Mouse (Mus musculus) stomach, embryonic 16.5 days (tissue): Measurements from ENCODE around the gene Nsun6. TPM values are rescaled to one million over a fixed set of nuclear protein-coding genes. Genes with fewer than 3 reads are reported as not detected.

Source experiments
- ATAC-seq: fragments of 200-750 bp; cut with Nextera tagmentation; 2 replicates; pipeline ENCODE4 v1.8.0; 2017; ENCODE audit warnings: moderate number of reproducible peaks, moderate TSS enrichment; ENCODE audit not compliant: insufficient read depth, low FRiP score
- H3K27ac ChIP-seq: fragments of 300-500 bp; sonication (generic); 2 replicates; pipeline ENCODE4 v1.5.1; 2014; ENCODE audit warnings: low read length
- H3K27me3 ChIP-seq: fragments of 300-500 bp; sonication (generic); 2 replicates; pipeline ENCODE4 v1.6.1; 2014; ENCODE audit warnings: low read length, control low read depth, mixed read lengths; ENCODE audit not compliant: control insufficient read depth, insufficient read depth
- H3K36me3 ChIP-seq: fragments of 300-500 bp; sonication (generic); 2 replicates; pipeline ENCODE4 v1.6.1; 2014; ENCODE audit warnings: low read length; ENCODE audit not compliant: control insufficient read depth, insufficient read depth
- H3K4me1 ChIP-seq: fragments of 300-500 bp; sonication (generic); 2 replicates; pipeline ENCODE4 v1.6.1; 2014; ENCODE audit warnings: low read length, control low read depth, mixed read lengths; ENCODE audit not compliant: control insufficient read depth, insufficient read depth
- H3K4me2 ChIP-seq: fragments of 300-500 bp; sonication (generic); 2 replicates; pipeline ENCODE4 v1.6.1; 2014; ENCODE audit warnings: low read depth, low read length, mixed read lengths
- H3K4me3 ChIP-seq: fragments of 300-500 bp; sonication (generic); replicated peaks from 2 replicates; pipeline ENCODE4 v1.5.1; 2014; ENCODE audit warnings: mild to moderate bottlenecking, low read length
- H3K9ac ChIP-seq: fragments of 300-500 bp; sonication (generic); 2 replicates; pipeline ENCODE4 v1.6.1; 2014; ENCODE audit warnings: low read length
- H3K9me3 ChIP-seq: fragments of 300-500 bp; sonication (generic); replicated peaks from 2 replicates; pipeline ENCODE4 v1.6.1; 2016; ENCODE audit warnings: low read length, control low read depth; ENCODE audit not compliant: control insufficient read depth
- WGBS: fragments of 180-500 bp; shearing (Covaris S2); extraction: QIAGEN DNeasy Blood & Tissue Kit; methylation state at CpG from one replicate; pipeline ENCODE4 v1.1.7; 2014; 5-methylcytosine and 5-hydroxymethylcytosine counted together
- polyA plus RNA-seq: library from polyadenylated mRNA; unstranded; fragments of >200 nt; fragmentation: Nextera tagmentation; extraction: Ambion mirVana; gene quantifications from 2 replicates; pipeline ENCODE4 v1.2.1, GENCODE M21; 2015

Gene Nsun6
- polyA plus RNA-seq, 1 experiment from 2014 or later, result 8.0 TPM

DNA sequence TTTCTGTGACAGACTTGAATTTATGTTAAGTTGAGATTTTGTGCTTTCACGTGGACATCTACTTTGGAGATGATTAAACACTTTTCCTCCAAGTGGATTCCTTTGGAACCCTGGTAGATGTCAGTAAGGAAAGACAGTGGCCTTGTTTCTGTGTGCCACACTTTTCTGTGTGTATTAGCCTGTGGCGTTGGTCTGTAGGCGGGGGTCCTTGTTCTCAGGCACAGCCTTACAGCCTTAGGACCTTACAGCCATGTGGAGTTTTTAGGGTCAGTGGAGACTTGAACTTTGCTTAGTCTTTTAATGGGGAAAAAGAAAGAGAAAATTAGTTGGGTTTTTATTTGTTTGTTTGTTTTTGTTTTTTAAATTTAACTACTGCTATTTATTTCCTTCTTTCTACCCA is 6.0 kb upstream of the Nsun6 start:
- Histone ChIP-seq H3K9ac (no peak overlapping the region), H3K4me1 (peaks cover 18% of the 10 kb centered on the region), H3K27me3 (no peaks in the 10 kb centered on the region), H3K36me3 (no peaks in the 10 kb centered on the region), H3K4me2 (no peak overlapping the region), H3K27ac (no peak overlapping the region), H3K9me3 (no peaks in the 10 kb centered on the region), H3K4me3 (no peak overlapping the region)
- 71% methylated on average over 3 of the region's 3 CpGs for WGBS
- no peak for ATAC-seq

DNA sequence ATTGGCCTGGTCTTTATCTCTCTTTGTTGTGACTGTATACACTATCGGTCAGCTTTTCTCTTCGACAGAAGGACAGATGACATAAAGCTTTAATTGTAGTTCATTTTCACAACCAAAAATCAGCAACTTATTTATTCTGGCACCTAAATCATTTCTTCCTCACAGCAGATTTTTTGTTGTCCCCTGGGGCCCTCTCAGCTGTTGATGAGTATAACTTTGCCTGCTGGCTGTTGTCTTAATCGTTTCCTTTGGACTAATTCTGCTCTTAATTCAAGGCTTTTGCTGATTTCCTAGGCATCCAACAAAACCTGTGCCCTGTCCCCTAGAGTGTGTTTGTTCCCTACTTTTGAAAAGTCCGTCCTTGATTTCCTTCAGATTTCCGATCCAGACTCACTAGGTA is 3.4 kb upstream of the Nsun6 start:
- H3K9me3 ChIP-seq, result no peaks in the 10 kb centered on the region
- H3K4me2 ChIP-seq, result no peak overlapping the region
- H3K36me3 ChIP-seq, result no peaks in the 10 kb centered on the region
- no peak overlapping the region for H3K9ac ChIP-seq
- peaks cover 21% of the 10 kb centered on the region for H3K4me1 ChIP-seq
- no peak for ATAC-seq
- no peak overlapping the region for H3K27ac ChIP-seq
- WGBS, result 82% methylated on average over 5 of the region's 5 CpGs
- H3K27me3 ChIP-seq, result no peaks in the 10 kb centered on the region
- no peak overlapping the region for H3K4me3 ChIP-seq

- no peaks in the 10 kb centered on the region for H3K27me3 ChIP-seq
- H3K4me3 ChIP-seq, result peak overlapping the region; percentile 90
- no peaks in the 10 kb centered on the region for H3K36me3 ChIP-seq
- WGBS, result under 1% methylated on average over 15 of the region's 15 CpGs
- H3K9ac ChIP-seq, result peak overlapping the region; percentile 96
- no peaks in the 10 kb centered on the region for H3K9me3 ChIP-seq
- H3K4me2 ChIP-seq, result peak overlapping the region; percentile 71
- ATAC-seq, result no peak
- peak overlapping the region; percentile 96 for H3K27ac ChIP-seq
- peaks cover 21% of the 10 kb centered on the region for H3K4me1 ChIP-seq
These were observed 877 bp upstream of the Nsun6 start for GRCm38 (mm10) chr2:15055741-15056151.

- Histone ChIP-seq H3K27ac (peak overlapping the region; percentile 91), H3K36me3 (no peaks in the 10 kb centered on the region), H3K9ac (peak overlapping the region; percentile 81), H3K4me1 (peaks cover 23% of the 10 kb centered on the region), H3K4me3 (peak overlapping the region; percentile 90), H3K4me2 (peak overlapping the region; percentile 65), H3K9me3 (no peaks in the 10 kb centered on the region), H3K27me3 (no peaks in the 10 kb centered on the region)
- no peak; the same call in 1 of the 2 replicates for ATAC-seq
- 14% methylated on average over 10 of the region's 10 CpGs for WGBS
These were observed 373 bp downstream of the Nsun6 start for GRCm38 (mm10) chr2:15054496-15054895.

DNA sequence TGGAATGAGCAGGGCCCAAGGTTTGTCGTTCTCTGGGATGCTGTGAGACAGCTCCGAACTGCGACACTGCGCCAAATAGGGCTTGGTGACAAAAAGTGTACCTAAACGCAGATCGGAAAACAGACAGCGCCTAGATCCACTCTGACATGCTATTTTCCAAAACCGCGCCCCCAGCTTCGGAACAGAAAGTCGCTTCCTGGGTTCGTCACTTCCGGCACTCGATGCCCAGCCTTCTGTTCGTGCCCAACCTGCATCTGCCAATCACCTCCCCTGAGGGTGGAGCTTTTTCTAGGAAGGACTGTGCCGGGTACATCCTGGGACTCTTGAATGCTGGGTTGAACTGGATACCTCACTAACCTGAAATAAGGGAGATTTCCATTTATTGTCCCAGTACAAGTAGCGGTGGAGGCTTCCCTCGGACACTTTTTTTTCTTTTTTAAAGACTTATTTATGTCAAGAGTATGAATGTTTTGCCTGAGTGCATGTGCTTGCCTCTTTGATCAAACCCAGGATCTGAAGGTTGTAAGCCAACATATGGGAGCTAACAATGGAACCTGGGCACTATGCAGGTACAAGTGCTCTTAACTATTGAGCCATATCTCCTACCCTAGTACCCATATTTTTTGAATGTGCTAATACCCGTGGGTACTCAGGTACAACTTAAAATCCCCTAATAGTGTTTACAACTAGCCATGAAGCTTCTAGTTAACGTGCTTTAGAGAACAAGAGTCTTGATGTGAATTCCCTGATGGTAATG is 5.6 kb downstream of the Nsun6 start, which contains the start of gene Arl5b:
TSS of gene Arl5b (plus strand) at position 279 of the 757 bp plus-strand sequence.
- Histone ChIP-seq H3K9me3 (no peaks in the 10 kb centered on the region), H3K27me3 (no peaks in the 10 kb centered on the region), H3K27ac (peak within 1 kb of the TSS; percentile 44; the same call in 1 of the 2 replicates), H3K4me2 (peak within 1 kb of the TSS; percentile 71), H3K4me3 (peak within 1 kb of the TSS; percentile 58), H3K4me1 (peaks cover 7% of the 10 kb centered on the region; the same call in 1 of the 2 replicates), H3K9ac (peak within 1 kb of the TSS; percentile 78), H3K36me3 (no peaks in the 10 kb centered on the region)
- ATAC-seq, result peak; percentile 97
- WGBS, result 7% methylated on average over 20 of the region's 20 CpGs

DNA sequence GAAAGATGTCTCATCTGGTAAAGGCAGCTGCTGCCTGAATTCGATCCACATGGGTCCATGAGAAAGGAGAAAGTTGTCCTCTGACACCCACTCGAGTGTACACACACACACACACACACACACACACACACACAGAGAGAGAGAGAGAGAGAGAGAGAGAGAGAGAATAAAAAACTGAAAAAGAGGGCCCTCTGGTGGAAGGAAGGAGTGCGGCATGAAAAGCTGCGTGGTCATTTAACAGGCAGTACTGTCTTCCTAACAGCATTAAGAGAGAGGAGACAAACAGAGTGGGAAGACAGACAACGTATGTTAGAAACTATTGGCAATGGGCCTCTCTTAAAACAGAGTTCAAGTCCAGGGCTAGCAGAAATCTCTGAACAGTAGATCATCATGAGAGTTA is 14.5 kb downstream of the Nsun6 start:
- 57% methylated on average over 5 of the region's 5 CpGs for WGBS
- Histone ChIP-seq H3K4me3 (no peak overlapping the region), H3K36me3 (no peaks in the 10 kb centered on the region), H3K9me3 (no peaks in the 10 kb centered on the region), H3K9ac (no peak overlapping the region), H3K27ac (no peak overlapping the region), H3K4me1 (no peaks in the 10 kb centered on the region), H3K4me2 (no peak overlapping the region), H3K27me3 (no peaks in the 10 kb centered on the region)
- no peak for ATAC-seq

GRCm38 (mm10) chr2:15038705-15039104 is 16.2 kb downstream of the Nsun6 start:
- Histone ChIP-seq H3K9me3 (no peaks in the 10 kb centered on the region), H3K27me3 (no peaks in the 10 kb centered on the region), H3K4me2 (no peak overlapping the region), H3K9ac (no peak overlapping the region), H3K4me1 (no peaks in the 10 kb centered on the region), H3K27ac (no peak overlapping the region), H3K36me3 (no peaks in the 10 kb centered on the region), H3K4me3 (no peak overlapping the region)
- 84% methylated on average over 6 of the region's 6 CpGs for WGBS
- ATAC-seq, result no peak

GRCm38 (mm10) chr2:15027816-15028215 is 27.1 kb downstream of the Nsun6 start:
- Histone ChIP-seq H3K4me3 (no peak overlapping the region), H3K36me3 (peaks cover 2% of the 10 kb centered on the region; the same call in 1 of the 2 replicates), H3K9me3 (no peaks in the 10 kb centered on the region), H3K4me2 (no peak overlapping the region), H3K9ac (no peak overlapping the region), H3K4me1 (no peaks in the 10 kb centered on the region), H3K27ac (no peak overlapping the region), H3K27me3 (no peaks in the 10 kb centered on the region)
- no peak for ATAC-seq
- WGBS, result 63% methylated on average over 1 of the region's 1 CpGs

DNA sequence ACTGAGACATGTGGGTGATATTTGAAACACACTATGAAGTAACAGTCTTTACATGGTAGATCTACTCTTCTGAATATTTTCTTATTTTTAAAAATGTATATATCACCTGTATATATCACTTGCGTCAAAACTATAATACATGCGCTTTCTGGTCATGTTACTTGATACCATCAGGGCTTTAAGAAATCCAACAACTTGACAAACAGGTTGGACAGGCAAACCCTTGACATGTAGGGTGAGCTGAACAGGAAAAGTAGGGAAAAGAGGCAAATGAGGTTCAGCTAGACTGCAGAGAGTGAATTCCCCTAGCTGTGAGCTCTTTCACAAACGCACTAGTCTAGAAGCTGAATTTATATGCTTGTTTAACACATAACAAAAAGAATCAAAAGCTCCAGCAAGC is 28.1 kb downstream of the Nsun6 start:
- Histone ChIP-seq H3K4me2 (no peak overlapping the region), H3K4me1 (no peaks in the 10 kb centered on the region), H3K36me3 (no peaks in the 10 kb centered on the region), H3K9me3 (no peaks in the 10 kb centered on the region), H3K9ac (no peak overlapping the region), H3K4me3 (no peak overlapping the region), H3K27ac (no peak overlapping the region), H3K27me3 (no peaks in the 10 kb centered on the region)
- no peak for ATAC-seq
- WGBS, result 81% methylated on average over 3 of the region's 3 CpGs
